Mouse (Mus musculus): ENCODE data around the gene 4930523C07Rik.

The 4930523C07Rik gene

DNA sequence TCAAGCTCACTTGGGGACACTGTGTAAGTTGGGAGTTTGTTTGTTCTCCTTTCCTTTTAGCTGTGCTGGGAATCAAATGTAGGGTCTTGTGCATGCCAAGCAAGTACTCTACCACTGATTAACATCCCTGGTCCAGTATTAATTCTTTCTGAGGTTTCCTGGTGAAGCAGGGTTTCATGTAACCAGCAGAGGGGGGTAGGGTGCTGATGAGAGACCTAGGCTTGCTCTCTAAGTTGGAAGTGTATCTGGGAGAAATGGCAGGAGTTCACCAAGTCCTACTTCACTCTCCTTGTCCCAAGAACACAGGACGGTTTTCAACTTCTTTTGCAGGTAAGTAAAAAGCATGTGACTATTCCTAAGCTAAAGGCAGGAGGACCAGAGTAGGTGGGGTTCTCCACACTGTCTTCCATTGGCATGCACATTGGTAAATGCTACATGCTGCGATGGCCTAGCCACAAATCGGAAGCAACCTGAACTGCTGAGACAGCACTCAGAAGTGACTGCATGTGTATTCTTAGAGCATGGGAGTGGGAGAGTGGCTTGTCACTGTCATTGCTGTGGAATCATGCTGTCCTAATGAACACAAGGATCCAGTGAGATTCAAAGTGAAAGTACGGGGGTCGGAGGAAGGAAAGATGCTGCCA lies 55.6 kb downstream of the 4930523C07Rik start:
- no peak for DNase-seq (ENCODE audit: low spot score)

DNA sequence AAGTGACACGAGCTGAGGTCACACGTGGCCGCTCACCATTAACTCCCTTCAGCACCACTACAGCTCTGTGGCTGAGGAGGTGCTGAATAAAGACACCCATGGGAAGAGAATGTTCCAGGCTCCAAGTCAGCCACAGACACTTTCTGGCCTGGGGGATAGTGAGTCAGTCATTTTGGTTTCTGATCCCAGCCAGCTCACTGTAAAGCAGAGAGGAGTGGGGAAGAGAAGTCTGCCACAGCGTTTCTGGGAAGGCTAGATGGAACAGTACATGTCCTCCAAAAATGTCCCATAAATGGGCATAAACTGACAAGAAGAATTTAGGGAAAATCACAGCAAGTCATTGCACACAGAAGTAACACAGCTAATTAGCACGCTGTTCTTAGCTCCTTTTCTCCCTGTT lies 56.8 kb downstream of the 4930523C07Rik start:
- no peak for DNase-seq (ENCODE audit: low spot score)

DNA sequence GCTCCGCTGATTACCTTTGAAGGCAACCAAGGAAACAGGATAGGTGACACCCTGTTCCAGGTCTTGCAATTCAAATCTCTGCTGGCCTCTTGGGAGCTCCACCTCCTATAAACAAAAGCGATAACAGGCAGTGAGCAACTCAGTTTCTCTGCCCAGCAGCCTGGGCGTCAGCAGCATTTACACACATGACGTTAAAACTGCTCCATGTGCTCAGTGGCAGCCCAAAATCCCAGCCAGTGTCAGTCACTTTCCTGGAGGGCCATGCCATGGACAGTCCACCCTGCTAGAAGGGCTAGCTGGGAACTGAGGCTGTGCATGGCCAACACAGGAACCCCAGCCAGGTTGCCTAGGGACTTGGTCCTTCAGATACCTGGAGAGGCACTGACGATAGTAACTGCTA lies 61.2 kb downstream of the 4930523C07Rik start:
- DNase-seq (ENCODE audit: low spot score), result no peak

DNA sequence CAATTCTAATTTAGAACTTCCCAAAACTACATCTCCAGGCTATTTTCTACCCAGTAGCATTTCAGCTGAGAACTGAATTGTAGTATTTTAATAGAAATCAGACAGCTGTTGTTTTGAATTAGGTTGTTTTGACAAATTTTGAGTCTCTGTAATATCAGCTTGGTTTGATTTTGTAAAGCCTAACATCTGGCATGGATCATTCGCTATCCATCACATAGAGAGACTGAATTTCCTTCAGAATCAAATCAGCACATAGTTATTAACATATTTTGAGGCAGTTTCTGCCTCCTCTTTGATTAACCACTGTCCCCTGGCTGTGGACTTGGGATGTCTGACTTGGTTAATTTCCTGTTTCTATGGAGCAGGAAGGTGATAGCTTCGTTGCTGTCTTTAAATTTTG lies 64.4 kb downstream of the 4930523C07Rik start:
- DNase-seq (ENCODE audit: low spot score), result no peak

DNA sequence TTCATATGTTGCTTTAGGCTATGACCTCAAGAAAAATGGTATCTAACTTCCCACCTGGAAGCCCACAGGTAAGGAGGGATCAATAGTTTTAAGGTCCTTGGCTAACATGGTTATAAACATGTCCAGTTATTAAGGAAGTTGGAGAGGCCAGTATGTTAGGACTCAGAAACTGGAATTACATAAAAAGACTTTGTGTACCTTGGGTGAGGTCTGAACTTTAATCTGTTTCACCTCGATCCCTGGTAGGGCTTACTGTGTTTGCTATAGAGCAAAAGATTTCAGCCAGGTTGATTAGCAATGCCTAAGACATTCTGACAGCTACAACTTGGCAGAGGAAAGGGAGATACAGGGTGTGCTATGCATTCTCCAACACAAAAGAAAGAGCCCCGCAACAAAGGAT lies 79.8 kb downstream of the 4930523C07Rik start:
- DNase-seq (ENCODE audit: low spot score), result no peak

Measured in yolk sac, embryonic 10.5 days (tissue).